Mouse (Mus musculus): ENCODE measurements at regions not wholly inside any gene's neighbourhood (a gene's known extent, or its start where the extent isn't known, plus 50 kb on each side); places are given as distances from the start of the nearest gene placed in this dataset.
A peak's percentile ranks its signal among the peaks of the same experiment; 100 is the strongest.

GRCm38 (mm10) chr14:95314134-95314924 is 566.7 kb upstream of the 4921530L21Rik start:
- no peak for TF ChIP-seq POLR2A (IDR thresholded peaks at IDR 0.05; ENCODE audit: borderline replicate concordance, extremely low read depth, insufficient read depth, insufficient read length)
- H3K36me3 ChIP-seq (ENCODE audit: control insufficient read depth, insufficient read depth, low read length), result no peaks in the 10 kb centered on the region
- H3K9me3 ChIP-seq (ENCODE audit: control insufficient read depth, low read length), result no peaks in the 10 kb centered on the region
- H3K4me1 ChIP-seq (ENCODE audit: control insufficient read depth, insufficient read depth, low read length), result no peaks in the 10 kb centered on the region
- no peak overlapping the region for H3K4me3 ChIP-seq (replicated peaks; ENCODE audit: low read length)
- ATAC-seq (ENCODE audit: low FRiP score, low read depth) (no peak), DNase-seq (ENCODE audit: low spot score) (no peak)
- H3K9ac ChIP-seq (ENCODE audit: low read depth, low read length, severe bottlenecking), result no peak overlapping the region
- H3K27ac ChIP-seq (replicated peaks; ENCODE audit: low read depth, low read length), result no peak overlapping the region
- H3K27me3 ChIP-seq (ENCODE audit: control insufficient read depth, insufficient read depth, low read length), result no peaks in the 10 kb centered on the region
- 70% methylated on average over 2 of the region's 2 CpGs for WGBS
- no peak overlapping the region for H3K4me2 ChIP-seq (replicated peaks; ENCODE audit: low read depth, low read length, severe bottlenecking)

- 63% methylated on average over 10 of the region's 10 CpGs for WGBS
- H3K27me3 ChIP-seq (ENCODE audit: control insufficient read depth, insufficient read depth, low read length), result no peaks in the 10 kb centered on the region
- no peak for TF ChIP-seq POLR2A (IDR thresholded peaks at IDR 0.05; ENCODE audit: borderline replicate concordance, extremely low read depth, insufficient read depth, insufficient read length)
- no peak overlapping the region for H3K4me2 ChIP-seq (replicated peaks; ENCODE audit: low read depth, low read length, severe bottlenecking)
- DNase-seq (ENCODE audit: low spot score) (peak; percentile 4), ATAC-seq (ENCODE audit: low FRiP score, low read depth) (no peak)
- no peaks in the 10 kb centered on the region for H3K4me1 ChIP-seq (ENCODE audit: control insufficient read depth, insufficient read depth, low read length)
- H3K4me3 ChIP-seq (replicated peaks; ENCODE audit: low read length), result no peak overlapping the region
- H3K9me3 ChIP-seq (ENCODE audit: control insufficient read depth, low read length), result no peaks in the 10 kb centered on the region
- H3K36me3 ChIP-seq (ENCODE audit: control insufficient read depth, insufficient read depth, low read length), result no peaks in the 10 kb centered on the region
- no peak overlapping the region for H3K27ac ChIP-seq (replicated peaks; ENCODE audit: low read depth, low read length)
- no peak overlapping the region for H3K9ac ChIP-seq (ENCODE audit: low read depth, low read length, severe bottlenecking)
Measured at GRCm38 (mm10) chr14:95356968-95357367, 524.1 kb upstream of the 4921530L21Rik start.

Measured in limb, embryonic 14.5 days (tissue).